Mouse (Mus musculus): ENCODE results near the gene Zfp715. TPM values are rescaled to one million over a fixed set of nuclear protein-coding genes. Genes with fewer than 3 reads are reported as not detected.
A peak's percentile ranks its signal among the peaks of the same experiment; 100 is the strongest.
"Not testable (repeated sequence)": the region's sequence is repeated elsewhere in the genome, so short reads cannot be mapped to it uniquely, and the experiment has no call there.

Zfp715 gene
- polyA plus RNA-seq, 1 experiment from 2014 or later: 12.2 TPM

- H3K27ac ChIP-seq (ENCODE audit: low read length): peak overlapping the region; percentile 92
- peak overlapping the region; percentile 82 for H3K4me3 ChIP-seq (ENCODE audit: low read length)
Observed at GRCm38 (mm10) chr7:43312386-43313012, 595 bp downstream of the Zfp715 start.

GRCm38 (mm10) chr7:43311632-43312031, 1.5 kb downstream of the Zfp715 start:
- peak overlapping the region; percentile 92 for H3K27ac ChIP-seq (ENCODE audit: low read length)
- H3K27me3 ChIP-seq (ENCODE audit: control insufficient read depth, insufficient read depth, low read length): no peaks in the 10 kb centered on the region
- H3K9ac ChIP-seq (ENCODE audit: low read length): no peak overlapping the region
- 40% methylated on average over 6 of the region's 6 CpGs for WGBS
- peaks cover 15% of the 10 kb centered on the region for H3K4me1 ChIP-seq (ENCODE audit: control insufficient read depth, insufficient read depth, low read length)
- no peak for ATAC-seq (replicated peaks; ENCODE audit: extremely low read depth, insufficient read depth, low FRiP score)
- peak overlapping the region; percentile 77 for H3K4me2 ChIP-seq (ENCODE audit: low read depth, low read length)
- H3K36me3 ChIP-seq (ENCODE audit: control insufficient read depth, insufficient read depth): peaks cover 16% of the 10 kb centered on the region; the same call in 1 of the 2 replicates
- H3K9me3 ChIP-seq (replicated peaks; ENCODE audit: control insufficient read depth, low read length): 0 out of 2 replicates have a peak, but pooled peaks cover 2% of the 10 kb centered on the region
- peak overlapping the region; percentile 82 for H3K4me3 ChIP-seq (ENCODE audit: low read length)

More at GRCm38 (mm10) chr7:43312386-43313012, 595 bp downstream of the Zfp715 start:
- peaks cover 10% of the 10 kb centered on the region; the same call in 1 of the 2 replicates for H3K36me3 ChIP-seq (ENCODE audit: control insufficient read depth, insufficient read depth)
- H3K9me3 ChIP-seq (replicated peaks; ENCODE audit: control insufficient read depth, low read length): 0 out of 2 replicates have a peak, but pooled peaks cover 2% of the 10 kb centered on the region
- H3K9ac ChIP-seq (ENCODE audit: low read length): peak overlapping the region; percentile 84
- peak; percentile 59 for ATAC-seq (replicated peaks; ENCODE audit: extremely low read depth, insufficient read depth, low FRiP score)
- peak overlapping the region; percentile 77 for H3K4me2 ChIP-seq (ENCODE audit: low read depth, low read length)
- 1% methylated on average over 32 of the region's 32 CpGs for WGBS
- peaks cover 15% of the 10 kb centered on the region for H3K4me1 ChIP-seq (ENCODE audit: control insufficient read depth, insufficient read depth, low read length)
- H3K27me3 ChIP-seq (ENCODE audit: control insufficient read depth, insufficient read depth, low read length): no peaks in the 10 kb centered on the region

GRCm38 (mm10) chr7:43309069-43309468, 4.0 kb downstream of the Zfp715 start:
- no peak for ATAC-seq (replicated peaks; ENCODE audit: extremely low read depth, insufficient read depth, low FRiP score)
- Histone ChIP-seq H3K4me3 (ENCODE audit: low read length) (no peak overlapping the region), H3K4me1 (ENCODE audit: control insufficient read depth, insufficient read depth, low read length) (peaks cover 28% of the 10 kb centered on the region), H3K27ac (ENCODE audit: low read length) (peak overlapping the region; percentile 14; the same call in 1 of the 2 replicates), H3K4me2 (ENCODE audit: low read depth, low read length) (no peak overlapping the region), H3K9me3 (replicated peaks; ENCODE audit: control insufficient read depth, low read length) (no peaks in the 10 kb centered on the region), H3K9ac (ENCODE audit: low read length) (no peak overlapping the region), H3K36me3 (ENCODE audit: control insufficient read depth, insufficient read depth) (peaks cover 20% of the 10 kb centered on the region), H3K27me3 (ENCODE audit: control insufficient read depth, insufficient read depth, low read length) (no peaks in the 10 kb centered on the region)
- 73% methylated on average over 2 of the region's 2 CpGs for WGBS

GRCm38 (mm10) chr7:43305235-43305634, 7.9 kb downstream of the Zfp715 start:
- 38% methylated on average over 3 of the region's 3 CpGs for WGBS
- Histone ChIP-seq H3K9me3 (replicated peaks; ENCODE audit: control insufficient read depth, low read length) (no peaks in the 10 kb centered on the region), H3K9ac (ENCODE audit: low read length) (peak overlapping the region; percentile 43), H3K27me3 (ENCODE audit: control insufficient read depth, insufficient read depth, low read length) (no peaks in the 10 kb centered on the region), H3K4me2 (ENCODE audit: low read depth, low read length) (peak overlapping the region; percentile 57), H3K4me3 (ENCODE audit: low read length) (peak overlapping the region; percentile 25), H3K36me3 (ENCODE audit: control insufficient read depth, insufficient read depth) (peaks cover 34% of the 10 kb centered on the region), H3K4me1 (ENCODE audit: control insufficient read depth, insufficient read depth, low read length) (peaks cover 15% of the 10 kb centered on the region), H3K27ac (ENCODE audit: low read length) (peak overlapping the region; percentile 92)
- peak; percentile 85 for ATAC-seq (replicated peaks; ENCODE audit: extremely low read depth, insufficient read depth, low FRiP score)

DNA sequence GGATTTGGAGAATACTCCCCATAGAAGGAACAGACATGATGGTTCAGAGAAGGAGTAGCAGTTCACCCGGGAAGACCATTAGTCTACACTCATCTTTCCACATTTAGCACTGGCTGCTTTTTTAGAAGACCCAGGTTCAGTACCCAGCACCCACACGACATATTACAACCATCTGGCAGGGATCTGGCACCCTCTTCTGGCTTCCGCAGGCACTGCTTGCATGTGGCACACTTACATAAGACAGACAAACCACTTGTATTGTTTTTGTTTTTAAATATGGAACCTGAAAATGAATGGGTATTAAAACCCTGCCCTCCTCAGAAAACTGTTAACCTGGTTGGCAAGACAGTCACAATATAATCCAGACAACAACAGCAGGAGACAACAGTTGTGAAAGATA, 21.6 kb downstream of the Zfp715 start:
- Histone ChIP-seq H3K9ac (ENCODE audit: low read length) (no peak overlapping the region), H3K27me3 (ENCODE audit: control insufficient read depth, insufficient read depth, low read length) (no peaks in the 10 kb centered on the region), H3K36me3 (ENCODE audit: control insufficient read depth, insufficient read depth) (peaks cover 10% of the 10 kb centered on the region; the same call in 1 of the 2 replicates), H3K27ac (ENCODE audit: low read length) (no peak overlapping the region), H3K4me3 (ENCODE audit: low read length) (no peak overlapping the region), H3K4me2 (ENCODE audit: low read depth, low read length) (no peak overlapping the region), H3K9me3 (replicated peaks; ENCODE audit: control insufficient read depth, low read length) (no peaks in the 10 kb centered on the region), H3K4me1 (ENCODE audit: control insufficient read depth, insufficient read depth, low read length) (no peaks in the 10 kb centered on the region)
- ATAC-seq (replicated peaks; ENCODE audit: extremely low read depth, insufficient read depth, low FRiP score): no peak
- 90% methylated on average over 3 of the region's 3 CpGs for WGBS

DNA sequence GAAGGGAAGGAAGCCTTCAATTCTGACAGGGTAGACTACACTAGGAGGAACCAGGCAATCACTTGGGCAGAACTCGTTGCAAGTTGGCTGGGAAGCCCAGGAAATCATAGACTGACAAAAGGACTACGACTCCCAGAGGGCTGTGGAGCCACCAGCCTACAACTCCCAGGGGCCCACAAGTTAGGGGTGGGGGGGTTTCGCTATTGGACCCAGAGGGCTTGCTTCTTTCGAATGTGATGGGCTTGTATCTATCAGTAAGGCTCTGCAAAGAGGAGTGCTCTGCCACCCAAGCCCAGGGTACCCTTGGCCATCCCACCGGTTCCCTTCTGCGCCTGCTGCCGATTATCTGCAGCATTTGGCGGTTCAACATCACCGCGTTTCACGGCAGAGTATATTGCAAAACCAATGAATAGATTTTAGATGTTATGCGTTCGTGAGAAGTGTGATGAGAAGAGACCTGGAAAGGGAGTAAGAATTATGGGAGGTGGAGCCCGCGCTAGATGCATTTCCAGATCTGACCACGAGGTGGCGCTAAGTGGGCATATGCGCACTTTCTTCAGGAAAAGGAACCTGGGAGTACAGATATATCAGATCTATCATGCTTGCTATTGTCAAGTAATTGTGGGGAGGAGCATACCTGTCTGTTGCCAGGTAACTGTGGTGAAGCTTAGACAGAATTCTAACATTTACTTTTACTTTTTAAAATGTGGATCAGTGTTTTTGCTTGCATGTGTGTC, 30.1 kb downstream of the Zfp715 start:
- Histone ChIP-seq H3K27me3 (ENCODE audit: control insufficient read depth, insufficient read depth, low read length) (no peaks in the 10 kb centered on the region), H3K27ac (ENCODE audit: low read length) (no peak overlapping the region), H3K4me3 (ENCODE audit: low read length) (peak overlapping the region; percentile 42), H3K4me2 (ENCODE audit: low read depth, low read length) (peak overlapping the region; percentile 58), H3K4me1 (ENCODE audit: control insufficient read depth, insufficient read depth, low read length) (no peaks in the 10 kb centered on the region), H3K9ac (ENCODE audit: low read length) (peak overlapping the region; percentile 39; the same call in 1 of the 2 replicates), H3K9me3 (replicated peaks; ENCODE audit: control insufficient read depth, low read length) (no peaks in the 10 kb centered on the region), H3K36me3 (ENCODE audit: control insufficient read depth, insufficient read depth) (no peaks in the 10 kb centered on the region)
- 8% methylated on average over 18 of the region's 18 CpGs for WGBS
- ATAC-seq (replicated peaks; ENCODE audit: extremely low read depth, insufficient read depth, low FRiP score): 0 out of 2 replicates have a peak, but pooled peaks have one; percentile 38

DNA sequence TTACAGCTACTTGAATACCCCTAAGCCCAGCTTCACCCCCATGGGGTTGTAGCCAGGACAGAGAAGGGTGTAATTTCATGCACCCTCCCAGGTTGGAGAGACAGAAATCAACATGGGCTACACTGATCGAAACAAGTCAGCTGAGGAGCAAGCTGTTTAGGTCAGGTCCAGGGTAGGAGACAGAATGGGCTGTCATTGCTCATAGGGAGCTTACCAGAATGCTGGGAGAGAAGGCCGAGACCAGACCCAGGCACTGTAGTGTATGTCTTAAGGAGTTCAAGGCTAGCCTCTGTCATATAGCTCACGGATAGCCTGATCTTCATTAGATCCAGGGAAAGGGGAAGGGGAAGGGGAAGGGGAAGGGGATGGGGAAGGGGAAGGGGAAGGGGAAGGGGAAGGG, 30.6 kb downstream of the Zfp715 start:
- WGBS: 66% methylated on average over 3 of the region's 3 CpGs
- H3K27ac ChIP-seq (ENCODE audit: low read length): peak overlapping the region; percentile 48; the same call in 1 of the 2 replicates
- no peak overlapping the region for H3K4me3 ChIP-seq (ENCODE audit: low read length)
- H3K4me2 ChIP-seq (ENCODE audit: low read depth, low read length): no peak overlapping the region
- H3K27me3 ChIP-seq (ENCODE audit: control insufficient read depth, insufficient read depth, low read length): no peaks in the 10 kb centered on the region
- H3K9me3 ChIP-seq (replicated peaks; ENCODE audit: control insufficient read depth, low read length): no peaks in the 10 kb centered on the region
- H3K4me1 ChIP-seq (ENCODE audit: control insufficient read depth, insufficient read depth, low read length): no peaks in the 10 kb centered on the region
- H3K36me3 ChIP-seq (ENCODE audit: control insufficient read depth, insufficient read depth): no peaks in the 10 kb centered on the region
- ATAC-seq (replicated peaks; ENCODE audit: extremely low read depth, insufficient read depth, low FRiP score): no peak
- no peak overlapping the region for H3K9ac ChIP-seq (ENCODE audit: low read length)

DNA sequence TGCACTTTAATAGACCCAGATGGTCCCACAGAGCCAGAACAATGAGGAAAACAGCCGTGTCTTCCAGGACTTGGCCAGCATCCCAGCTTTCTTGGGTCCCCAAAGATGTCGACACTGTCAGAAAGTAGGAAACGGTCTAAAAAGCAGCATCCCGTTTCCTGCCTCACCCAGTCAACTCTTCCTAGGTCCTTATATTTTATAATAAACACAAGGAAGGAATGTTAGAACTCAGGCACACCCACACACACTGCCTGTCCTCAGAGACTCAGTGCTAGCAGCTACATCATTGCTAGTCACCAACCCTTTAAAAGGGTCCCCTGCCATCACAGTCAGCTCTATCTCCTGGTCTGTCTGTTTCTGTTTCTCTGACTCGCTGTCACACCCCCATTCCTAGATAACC, 35.7 kb downstream of the Zfp715 start:
- H3K27ac ChIP-seq (ENCODE audit: low read length): no peak overlapping the region
- no peaks in the 10 kb centered on the region for H3K4me1 ChIP-seq (ENCODE audit: control insufficient read depth, insufficient read depth, low read length)
- peaks cover 3% of the 10 kb centered on the region; the same call in 1 of the 2 replicates for H3K9me3 ChIP-seq (replicated peaks; ENCODE audit: control insufficient read depth, low read length)
- H3K4me3 ChIP-seq (ENCODE audit: low read length): no peak overlapping the region
- no peak overlapping the region for H3K4me2 ChIP-seq (ENCODE audit: low read depth, low read length)
- H3K36me3 ChIP-seq (ENCODE audit: control insufficient read depth, insufficient read depth): no peaks in the 10 kb centered on the region
- no peak for ATAC-seq (replicated peaks; ENCODE audit: extremely low read depth, insufficient read depth, low FRiP score)
- no peaks in the 10 kb centered on the region for H3K27me3 ChIP-seq (ENCODE audit: control insufficient read depth, insufficient read depth, low read length)
- WGBS: 36% methylated on average over 5 of the region's 5 CpGs
- H3K9ac ChIP-seq (ENCODE audit: low read length): no peak overlapping the region

GRCm38 (mm10) chr7:43276178-43276577, 36.9 kb downstream of the Zfp715 start:
- H3K4me2 ChIP-seq (ENCODE audit: low read depth, low read length); H3K9me3 ChIP-seq (replicated peaks; ENCODE audit: control insufficient read depth, low read length); H3K27ac ChIP-seq (ENCODE audit: low read length); ATAC-seq (replicated peaks; ENCODE audit: extremely low read depth, insufficient read depth, low FRiP score); H3K4me1 ChIP-seq (ENCODE audit: control insufficient read depth, insufficient read depth, low read length); H3K27me3 ChIP-seq (ENCODE audit: control insufficient read depth, insufficient read depth, low read length); H3K36me3 ChIP-seq (ENCODE audit: control insufficient read depth, insufficient read depth); H3K4me3 ChIP-seq (ENCODE audit: low read length); H3K9ac ChIP-seq (ENCODE audit: low read length): not testable (repeated sequence)
- 38% methylated on average over 6 of the region's 7 CpGs for WGBS

Data from heart, embryonic 16.5 days (tissue).